ENCODE assay signal across 21 mouse cellular contexts in the genomic region with DNA sequence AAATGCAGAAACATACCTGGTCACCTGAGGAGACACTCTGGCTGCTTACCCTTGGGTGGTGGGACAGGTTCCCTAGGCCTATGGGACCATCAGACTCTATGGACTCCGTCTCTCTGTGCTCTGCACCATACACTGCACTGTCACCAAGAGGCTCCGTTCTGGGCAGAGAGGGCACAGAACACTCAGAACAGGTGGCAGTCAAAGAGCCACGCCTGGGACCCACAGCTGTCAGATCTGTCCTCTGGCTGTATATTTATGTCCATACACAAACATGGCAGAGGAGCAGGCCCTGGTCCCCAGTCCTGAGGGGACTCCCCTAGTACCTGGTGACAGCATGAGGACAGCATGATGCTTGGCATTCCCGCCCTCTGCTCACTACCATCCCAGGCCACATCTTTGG. TPM values are rescaled to one million over a fixed set of nuclear protein-coding genes. Genes with fewer than 3 reads are reported as not detected.
DNase-seq lines count a peak whose midpoint lies in the region; ATAC-seq and TF ChIP-seq lines count a peak whose summit lies in the region.
"Had no signal": no experiment of that assay in that cellular context is flagged by ENCODE, and none has a peak within 500 bp of the region (broad histone marks: within the 10 kb centered on the region; RNA-seq: fewer than 3 reads in every experiment).

No protein-coding gene starts in this region.

- H3K36me3 ChIP-seq in heart, embryonic 12.5 days: peaks cover 6% of the 10 kb centered on the region; the same call in 1 of the 2 replicates
- no peaks in the 10 kb centered on the region for H3K36me3 ChIP-seq in liver, adult 2 months (ENCODE audit: control insufficient read depth, insufficient read depth, low read length)
- peaks cover 54% of the 10 kb centered on the region for H3K36me3 ChIP-seq in limb, embryonic 10.5 days
- no peaks in the 10 kb centered on the region for H3K36me3 ChIP-seq in myocyte (ENCODE audit: control insufficient read depth, insufficient read depth)

- DNase-seq in heart, adult 18-20 months: no peak
- DNase-seq in liver, adult 2 months (ENCODE audit: extremely low read depth, low read depth, low spot score): no peak
- DNase-seq in liver: no peak
- no peak for DNase-seq in limb, embryonic 10.5 days (ENCODE audit: low spot score)
- no peak for DNase-seq in right cerebral cortex, postnatal 4 days
- DNase-seq: adrenal gland, postnatal 14 days; cerebellum, adult 11-12 months; cerebellum, postnatal 25 days; gastrocnemius, postnatal 10 days; kidney, postnatal 4 days; right cerebral cortex, postnatal 14 days; thymus, adult 18-20 months had no signal

- peaks cover 76% of the 10 kb centered on the region for H3K4me1 ChIP-seq in heart, embryonic 12.5 days (replicated peaks)
- H3K4me1 ChIP-seq in liver, adult 2 months (ENCODE audit: control insufficient read depth, insufficient read depth, low read length): peaks cover 35% of the 10 kb centered on the region
- peaks cover 49% of the 10 kb centered on the region for H3K4me1 ChIP-seq in limb, embryonic 10.5 days

- peak overlapping the region; percentile 13; the same call in 1 of the 2 replicates for H3K9ac ChIP-seq in heart, embryonic 12.5 days
- H3K9ac ChIP-seq in liver, adult 2 months (ENCODE audit: low read depth, low read length): no peak overlapping the region
- H3K9ac ChIP-seq: limb, embryonic 15.5 days had no signal

- H3K27ac ChIP-seq in heart, embryonic 12.5 days (ENCODE audit: poor library complexity, severe bottlenecking): no peak overlapping the region
- peak overlapping the region; percentile 25; the same call in 1 of the 2 replicates for H3K27ac ChIP-seq in liver, adult 2 months (replicated peaks; ENCODE audit: insufficient read depth, low read depth, low read length)
- 0 out of 2 replicates have a peak overlapping the region, but pooled peaks have one; percentile 11 for H3K27ac ChIP-seq in limb, embryonic 10.5 days
- H3K27ac ChIP-seq: embryonic facial prominence, embryonic 10.5 days; limb, embryonic 15.5 days; neural tube, embryonic 13.5 days had no signal

- no peaks in the 10 kb centered on the region for H3K9me3 ChIP-seq in heart, embryonic 12.5 days (replicated peaks)
- no peaks in the 10 kb centered on the region for H3K9me3 ChIP-seq in limb, embryonic 10.5 days (replicated peaks)
- H3K9me3 ChIP-seq: embryonic facial prominence, embryonic 10.5 days; limb, embryonic 15.5 days; neural tube, embryonic 13.5 days had no signal

- H3K27me3 ChIP-seq in heart, embryonic 12.5 days (replicated peaks): no peaks in the 10 kb centered on the region
- no peaks in the 10 kb centered on the region for H3K27me3 ChIP-seq in liver, adult 2 months (ENCODE audit: control insufficient read depth, insufficient read depth, low read length)
- no peaks in the 10 kb centered on the region for H3K27me3 ChIP-seq in limb, embryonic 10.5 days (ENCODE audit: low read depth, poor library complexity, severe bottlenecking)
- H3K27me3 ChIP-seq in myocyte (ENCODE audit: control insufficient read depth, insufficient read depth, insufficient read length): no peaks in the 10 kb centered on the region
- H3K27me3 ChIP-seq: limb, embryonic 15.5 days; neural tube, embryonic 13.5 days had no signal

- H3K4me2 ChIP-seq in heart, embryonic 12.5 days: no peak overlapping the region
- peak overlapping the region; percentile 82 for H3K4me2 ChIP-seq in myocyte (ENCODE audit: low read depth)
- H3K4me2 ChIP-seq: heart, embryonic 11.5 days; limb, embryonic 15.5 days; neural tube, embryonic 13.5 days had no signal

- H3K4me3 ChIP-seq in heart, embryonic 12.5 days: no peak overlapping the region
- no peak overlapping the region for H3K4me3 ChIP-seq in liver, adult 2 months (ENCODE audit: insufficient read depth, low read depth, low read length)
- no peak overlapping the region for H3K4me3 ChIP-seq in limb, embryonic 10.5 days
- no peak overlapping the region for H3K4me3 ChIP-seq in myocyte
- H3K4me3 ChIP-seq: limb, embryonic 15.5 days; neural tube, embryonic 13.5 days had no signal

- no peak for TF ChIP-seq POLR2A in liver, adult 2 months (IDR thresholded peaks at IDR 0.05; ENCODE audit: extremely low read depth, insufficient read depth, low read length)
- no peak for TF ChIP-seq POLR2A in myocyte (IDR thresholded peaks at IDR 0.05; ENCODE audit: insufficient read length, low read depth)

- H3K79me2 ChIP-seq in liver, adult 2 months (ENCODE audit: control insufficient read depth, insufficient read depth, low read length): peaks cover 72% of the 10 kb centered on the region
- H3K79me2 ChIP-seq in myocyte (ENCODE audit: control insufficient read depth, insufficient read depth): peaks cover 80% of the 10 kb centered on the region

- ATAC-seq in heart, embryonic 12.5 days (ENCODE audit: insufficient number of reproducible peaks, low FRiP score): no peak
- ATAC-seq: lung, postnatal 0 days had no signal

- WGBS in heart, embryonic 12.5 days: 89% methylated on average over 4 of the region's 4 CpGs
- 74% methylated on average over 4 of the region's 4 CpGs for WGBS in liver, adult 2 months
- WGBS in limb, embryonic 10.5 days: 94% methylated on average over 4 of the region's 4 CpGs

- TF ChIP-seq CTCF in liver, adult 2 months (IDR thresholded peaks at IDR 0.05; ENCODE audit: low read depth, low read length): no peak

- no peak overlapping the region for H3ac ChIP-seq in myocyte (ENCODE audit: control insufficient read depth, insufficient read length)

TF ChIP-seq in myocyte, 11 proteins besides CTCF, POLR2A, EP300 and RAD21:
- TF ChIP-seq TCF12 (IDR thresholded peaks at IDR 0.05; ENCODE audit: insufficient read depth, poor library complexity, severe bottlenecking) (no peak), USF1 (IDR thresholded peaks at IDR 0.05; ENCODE audit: low read depth) (no peak), SRF (IDR thresholded peaks at IDR 0.05; ENCODE audit: control insufficient read depth, insufficient read length, low read depth) (no peak), MAX (IDR thresholded peaks at IDR 0.05; ENCODE audit: low read depth) (no peak), E2F4 (IDR thresholded peaks at IDR 0.05; ENCODE audit: insufficient read depth) (no peak), TCF3 (IDR thresholded peaks at IDR 0.05; ENCODE audit: insufficient read length, low read depth) (no peak), CEBPB (IDR thresholded peaks at IDR 0.05; ENCODE audit: insufficient read depth, poor library complexity, severe bottlenecking) (no peak), REST (IDR thresholded peaks at IDR 0.05; ENCODE audit: insufficient read depth, insufficient read length) (no peak), MYOD1 (IDR thresholded peaks at IDR 0.05; ENCODE audit: control insufficient read depth in 1 of 3, insufficient read length in 2 of 3, low read depth in 2 of 3) (peak in 2 of 3 experiments; percentile 67 to 90), POLR2AphosphoS2 (IDR thresholded peaks at IDR 0.05; ENCODE audit: insufficient read length, low read depth) (no peak), MYOG (IDR thresholded peaks at IDR 0.05; ENCODE audit: control insufficient read depth in 1 of 3, insufficient read depth in 1 of 3, insufficient read length in 2 of 3, low read depth in 2 of 3) (peak in 2 of 3 experiments; percentile 49 to 88)

RNA-seq across cellular contexts. Expression of a gene that starts 3.1 kb away (rescaled TPM):
- polyA plus RNA-seq in heart, embryonic 12.5 days (2016; fragmentation: Nextera tagmentation; extraction: Ambion mirVana): 131 and 136 TPM in 2 replicates
- 100 to 1,000 TPM; 121 to 132 TPM for total RNA-seq in heart, adult 18-20 months (2021)
- total RNA-seq in liver, adult 2 months (2014; rRNA removed): 54.4 and 56.1 TPM in 2 replicates
- polyA plus RNA-seq in liver, adult 2 months (2012; rRNA removed): 110 and 123 TPM in 2 replicates
- 237 and 255 TPM in 2 replicates for polyA plus RNA-seq in limb, embryonic 10.5 days (2016; fragmentation: Nextera tagmentation; extraction: Ambion mirVana)
- 178 TPM for polyA plus RNA-seq in myocyte (2012; fragmentation: generic; extraction: Trizol)

RNA-seq across cellular contexts. Expression of a gene that starts 19.9 kb away (rescaled TPM):
- 2.4 and 2.6 TPM in 2 replicates for polyA plus RNA-seq in heart, embryonic 12.5 days (2016; fragmentation: Nextera tagmentation; extraction: Ambion mirVana)
- under 1 TPM; 0.15 to 0.46 TPM for total RNA-seq in heart, adult 18-20 months (2021)
- 0.28 and 0.34 TPM in 2 replicates for total RNA-seq in liver, adult 2 months (2014; rRNA removed)
- polyA plus RNA-seq in liver, adult 2 months (2012; rRNA removed): 0.54 and 0.70 TPM in 2 replicates
- 5.1 and 5.2 TPM in 2 replicates for polyA plus RNA-seq in limb, embryonic 10.5 days (2016; fragmentation: Nextera tagmentation; extraction: Ambion mirVana)
- polyA plus RNA-seq in myocyte (2012; fragmentation: generic; extraction: Trizol): 1.0 TPM

RNA-seq across cellular contexts. Expression of a gene that starts 23.1 kb away (rescaled TPM):
- 3.5 and 4.1 TPM in 2 replicates for polyA plus RNA-seq in heart, embryonic 12.5 days (2016; fragmentation: Nextera tagmentation; extraction: Ambion mirVana)
- total RNA-seq in heart, adult 18-20 months (2021): 1 to 10 TPM; 1.1 to 1.5 TPM
- 0.28 and 1.4 TPM in 2 replicates for total RNA-seq in liver, adult 2 months (2014; rRNA removed)
- 3.3 and 5.5 TPM in 2 replicates for polyA plus RNA-seq in liver, adult 2 months (2012; rRNA removed)
- polyA plus RNA-seq in limb, embryonic 10.5 days (2016; fragmentation: Nextera tagmentation; extraction: Ambion mirVana): 11.1 and 13.4 TPM in 2 replicates
- 5.7 TPM for polyA plus RNA-seq in myocyte (2012; fragmentation: generic; extraction: Trizol)
- total RNA-seq: hematopoietic stem cell, adult 5-6 weeks; monocyte, adult 5-6 weeks had no signal

RNA-seq across cellular contexts. Expression of a gene that starts 23.1 kb away (rescaled TPM):
- 67.4 and 70.0 TPM in 2 replicates for polyA plus RNA-seq in heart, embryonic 12.5 days (2016; fragmentation: Nextera tagmentation; extraction: Ambion mirVana)
- total RNA-seq in heart, adult 18-20 months (2021): 10 to 100 TPM; 20.1 to 22.2 TPM
- 7.6 and 11.4 TPM in 2 replicates for total RNA-seq in liver, adult 2 months (2014; rRNA removed)
- polyA plus RNA-seq in liver, adult 2 months (2012; rRNA removed): 61.2 and 63.2 TPM in 2 replicates
- 87.8 and 92.2 TPM in 2 replicates for polyA plus RNA-seq in limb, embryonic 10.5 days (2016; fragmentation: Nextera tagmentation; extraction: Ambion mirVana)
- 141 TPM for polyA plus RNA-seq in myocyte (2012; fragmentation: generic; extraction: Trizol)

RNA-seq across cellular contexts. Expression of a gene that starts 31.1 kb away (rescaled TPM):
- 64.9 and 65.7 TPM in 2 replicates for polyA plus RNA-seq in heart, embryonic 12.5 days (2016; fragmentation: Nextera tagmentation; extraction: Ambion mirVana)
- 10 to 100 TPM; 43.2 to 46.1 TPM for total RNA-seq in heart, adult 18-20 months (2021)
- 16.2 and 19.7 TPM in 2 replicates for total RNA-seq in liver, adult 2 months (2014; rRNA removed)
- 36.1 and 36.8 TPM in 2 replicates for polyA plus RNA-seq in liver, adult 2 months (2012; rRNA removed)
- 84.9 and 98.6 TPM in 2 replicates for polyA plus RNA-seq in limb, embryonic 10.5 days (2016; fragmentation: Nextera tagmentation; extraction: Ambion mirVana)
- 55.9 TPM for polyA plus RNA-seq in myocyte (2012; fragmentation: generic; extraction: Trizol)
